Mouse (Mus musculus): ENCODE measurements around the gene Sstr3.
A peak's percentile ranks its signal among the peaks of the same experiment; 100 is the strongest.

The Sstr3 gene

DNA sequence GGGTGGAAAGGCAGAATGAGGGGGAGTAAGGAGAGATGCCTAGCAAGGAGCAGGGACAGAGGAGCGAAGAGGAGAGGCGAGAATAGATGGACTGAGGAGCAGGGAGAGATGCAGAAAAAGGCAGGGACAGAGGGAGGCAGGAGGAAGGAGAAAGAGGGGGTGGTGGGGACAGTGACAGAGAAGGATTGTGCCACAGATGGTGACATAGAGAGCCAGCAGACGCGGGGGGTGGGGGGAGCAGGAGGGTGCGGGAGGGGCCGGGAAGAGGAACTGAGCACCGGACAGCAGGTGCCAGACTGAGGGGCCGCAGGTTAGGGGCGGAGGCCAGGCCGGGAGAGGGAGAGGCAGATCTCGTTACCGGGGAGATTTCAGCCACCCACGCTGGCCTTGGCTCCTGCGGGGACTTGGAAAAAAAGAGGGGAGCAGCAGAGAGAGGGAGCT lies at the start of gene Sstr3:
Sstr3 (minus strand) TSS at position 125 of the 441 bp plus-strand sequence.
- DNase-seq (ENCODE audit: low read depth) = no peak

DNA sequence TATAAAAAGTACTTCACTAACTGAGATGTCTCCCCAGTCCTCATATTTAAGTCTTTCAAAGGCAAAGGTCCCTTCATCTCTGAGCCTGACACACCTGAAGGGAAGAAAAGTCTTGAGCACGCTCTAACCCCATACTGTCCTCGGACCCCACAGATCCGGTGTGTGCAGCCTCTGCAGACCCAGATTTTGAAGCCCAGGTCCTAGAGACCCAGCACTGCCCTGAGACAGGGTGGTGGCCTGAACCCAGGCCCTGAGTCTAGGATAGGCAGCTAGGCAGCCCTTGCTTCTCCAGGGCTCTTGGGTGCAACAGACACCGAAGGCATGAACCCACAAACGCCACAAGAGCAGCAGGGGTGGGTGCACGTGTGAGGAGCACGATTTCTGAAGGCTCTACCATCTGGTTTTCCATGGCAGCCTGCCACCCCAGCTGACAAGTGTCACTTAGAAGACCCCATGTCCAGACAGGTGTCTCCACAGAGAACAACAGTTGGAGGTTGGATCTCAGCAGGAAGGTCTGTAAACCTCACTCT lies 49.5 kb upstream of the Sstr3 start:
- DNase-seq (ENCODE audit: low read depth) = no peak

DNA sequence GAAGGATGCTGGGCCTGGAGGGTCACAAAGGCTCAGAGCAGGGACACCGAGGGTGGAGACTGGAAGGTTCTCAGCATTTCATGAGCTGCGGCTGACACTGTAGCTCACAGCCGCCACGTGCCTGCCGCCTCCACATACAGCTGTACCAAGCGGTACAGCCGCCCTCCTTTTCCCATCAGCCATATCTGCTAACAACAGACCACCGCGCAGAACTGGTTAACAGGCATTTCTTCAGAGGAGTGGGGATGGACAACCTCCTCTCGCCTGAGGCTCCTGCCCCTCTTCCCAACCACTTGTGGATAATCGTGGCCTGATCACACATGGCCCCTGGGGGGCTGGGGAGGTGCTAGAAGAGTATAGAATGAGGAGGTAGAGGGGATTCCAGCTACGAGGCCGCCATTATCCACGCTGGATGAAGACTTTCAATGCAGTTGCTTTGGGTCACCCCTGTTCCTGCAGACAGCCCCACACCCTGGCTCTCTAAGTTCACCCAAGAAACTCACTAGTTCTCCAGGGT lies 48.0 kb upstream of the Sstr3 start:
- DNase-seq (ENCODE audit: low read depth) = no peak

DNA sequence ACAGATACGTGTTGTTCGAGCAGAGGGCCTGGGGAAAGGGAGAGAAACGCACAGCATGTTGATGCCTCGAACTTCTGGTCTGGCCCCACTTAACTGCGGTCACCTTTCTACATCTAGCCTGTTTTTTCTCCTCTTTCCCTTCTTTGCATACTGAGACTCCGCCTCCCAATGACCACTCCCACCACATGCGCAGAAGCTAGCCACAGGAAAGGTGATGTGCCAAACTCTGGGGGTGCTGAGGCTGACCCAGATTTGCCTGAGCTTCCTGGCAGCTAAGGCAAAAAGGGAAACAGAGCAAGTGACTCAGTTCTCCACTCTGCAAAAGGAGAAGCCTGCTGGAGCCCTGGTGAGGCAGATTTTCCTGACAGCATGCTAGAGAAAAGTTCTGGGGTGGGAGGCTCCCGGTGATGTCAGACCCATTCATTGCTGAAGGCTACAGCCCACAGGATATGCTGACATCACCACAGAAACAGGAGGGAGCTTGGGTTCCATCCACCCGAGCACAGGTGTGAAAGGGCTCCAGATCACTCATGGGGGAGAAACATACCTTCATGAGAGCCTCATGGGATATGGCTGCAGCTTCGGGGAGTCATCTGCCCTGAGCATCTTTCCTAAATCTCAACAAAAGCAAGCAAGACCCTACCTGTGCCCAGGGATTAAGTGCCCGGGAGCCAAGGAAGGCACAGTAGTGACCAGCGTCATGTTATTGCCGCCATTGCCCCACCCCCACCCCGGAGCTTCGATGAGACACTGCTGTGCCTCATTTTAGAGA lies 47.4 kb upstream of the Sstr3 start:
- no peak for DNase-seq (ENCODE audit: low read depth)

DNA sequence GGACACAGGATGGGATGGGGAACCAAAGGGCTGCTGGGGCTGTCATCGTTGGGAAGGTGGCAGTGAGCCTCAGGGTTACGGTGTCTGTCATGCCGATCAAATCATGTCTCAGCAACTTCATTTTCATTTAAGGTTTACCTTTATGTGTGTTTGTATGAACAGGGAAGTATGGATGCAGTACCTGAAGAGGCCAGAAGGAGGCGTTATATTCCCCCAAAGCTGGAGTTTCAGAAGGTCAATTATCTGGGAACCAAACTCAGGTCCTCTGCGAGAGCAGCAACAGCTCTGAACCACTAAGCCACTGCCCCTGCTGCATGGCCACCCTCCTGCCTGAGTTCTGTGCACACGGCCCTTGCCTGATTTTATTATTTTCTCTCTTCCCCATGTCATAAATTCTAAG lies 46.3 kb upstream of the Sstr3 start:
- no peak for DNase-seq (ENCODE audit: low read depth)

DNA sequence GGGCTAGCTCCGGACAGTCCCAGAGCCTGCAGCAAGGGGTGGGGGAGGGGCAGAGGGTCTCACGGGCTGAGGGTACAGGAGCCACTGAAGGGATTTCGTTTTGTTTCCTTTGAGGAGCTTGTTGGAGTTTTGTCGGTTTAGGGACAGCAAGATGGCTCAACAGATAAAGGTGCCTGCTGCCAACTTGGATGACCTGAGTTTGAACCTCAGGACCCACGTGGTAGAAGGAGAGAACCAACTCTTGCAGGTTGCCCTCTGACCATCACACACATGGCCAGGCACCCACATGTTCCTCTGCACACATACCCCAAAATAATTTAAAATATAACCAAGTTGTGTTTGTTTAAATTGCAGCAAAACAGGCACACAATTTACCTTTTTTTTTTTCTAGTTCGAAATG lies 45.5 kb upstream of the Sstr3 start:
- DNase-seq (ENCODE audit: low read depth) = no peak

DNA sequence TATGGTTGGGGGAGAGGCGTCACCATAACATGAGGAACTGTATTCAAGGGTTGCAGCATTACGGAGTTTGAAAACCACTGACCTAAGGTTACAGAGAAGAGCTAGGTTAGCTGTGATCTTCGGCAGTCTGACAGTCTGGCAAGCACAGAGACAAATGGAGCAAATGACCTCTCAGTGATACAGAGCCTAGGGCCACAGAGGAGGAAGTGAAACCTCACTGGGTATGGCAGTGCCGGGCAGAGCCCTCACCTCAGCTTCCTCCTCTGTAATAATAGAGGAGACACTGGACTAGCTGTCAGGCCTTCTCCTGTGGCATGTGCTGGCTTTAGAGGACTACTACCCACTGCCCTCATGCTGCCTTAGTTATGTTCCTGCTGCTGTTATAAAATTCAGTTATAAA lies 44.4 kb upstream of the Sstr3 start:
- no peak for DNase-seq (ENCODE audit: low read depth)

DNA sequence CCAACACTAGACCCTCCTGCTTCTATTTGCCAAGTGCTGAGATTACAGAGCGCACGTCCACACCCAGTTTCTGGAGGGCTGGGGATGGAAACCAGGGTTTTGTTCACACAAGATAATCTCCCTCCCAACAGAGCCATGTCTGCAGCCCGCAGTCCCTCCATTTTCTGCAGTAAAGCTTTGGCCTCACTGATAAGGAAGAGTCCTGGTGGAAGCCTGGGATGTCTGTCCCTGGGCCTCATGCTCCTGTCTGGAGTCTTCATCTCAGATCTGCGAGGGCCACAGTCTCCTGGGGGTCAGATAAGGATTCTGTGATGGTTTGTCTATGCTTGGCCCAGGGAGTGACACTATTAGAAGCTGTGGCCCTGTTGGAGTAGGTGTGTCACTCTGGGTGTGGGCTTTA lies 43.6 kb upstream of the Sstr3 start:
- DNase-seq (ENCODE audit: low read depth) = no peak

DNA sequence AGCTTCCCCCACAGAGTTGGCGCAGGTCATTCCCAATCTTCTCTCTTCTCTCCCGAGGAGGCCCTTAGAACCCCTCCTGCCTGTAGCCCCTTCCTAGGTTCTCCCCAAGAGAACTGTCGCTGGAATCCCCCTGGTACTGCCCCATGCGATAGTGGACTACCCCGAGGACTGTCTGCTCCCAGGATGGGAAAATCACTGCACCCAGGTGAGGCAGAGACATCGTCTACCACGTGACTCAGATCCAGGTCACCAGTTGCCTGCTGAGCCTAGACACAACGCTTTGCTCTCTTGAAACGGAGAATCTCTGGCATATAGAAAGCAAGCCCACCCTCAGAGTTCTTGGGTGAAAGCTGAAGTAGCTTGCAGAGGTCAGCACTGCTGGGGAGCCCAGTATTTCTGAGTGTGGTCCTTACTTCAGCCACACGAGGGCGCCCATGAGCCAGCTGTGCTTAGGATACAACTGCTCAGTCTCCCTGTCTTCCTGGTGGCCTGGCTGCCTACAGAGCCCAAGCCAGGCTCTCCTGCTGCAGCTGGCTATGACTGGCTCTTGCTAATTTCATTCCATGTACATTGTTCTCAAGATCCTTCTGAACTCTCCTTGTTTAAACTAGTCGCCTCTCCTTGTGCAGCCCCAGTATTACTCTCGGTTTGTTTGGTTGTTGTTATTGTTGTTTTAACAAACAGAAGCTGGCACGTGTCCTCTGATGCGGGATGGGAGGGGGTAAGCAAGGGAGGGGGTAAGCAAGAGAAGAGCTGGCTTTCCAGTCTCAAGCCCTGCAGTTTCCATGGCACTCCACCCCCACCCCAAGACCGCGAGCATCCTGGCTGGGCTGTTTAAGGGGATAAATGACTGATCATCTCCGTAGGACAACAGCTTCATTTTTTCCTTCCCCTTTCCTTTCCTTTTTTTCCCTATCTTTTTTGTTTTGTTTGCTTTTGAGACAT lies 42.8 kb upstream of the Sstr3 start:
- peak; percentile 81 for DNase-seq (ENCODE audit: low read depth)

DNA sequence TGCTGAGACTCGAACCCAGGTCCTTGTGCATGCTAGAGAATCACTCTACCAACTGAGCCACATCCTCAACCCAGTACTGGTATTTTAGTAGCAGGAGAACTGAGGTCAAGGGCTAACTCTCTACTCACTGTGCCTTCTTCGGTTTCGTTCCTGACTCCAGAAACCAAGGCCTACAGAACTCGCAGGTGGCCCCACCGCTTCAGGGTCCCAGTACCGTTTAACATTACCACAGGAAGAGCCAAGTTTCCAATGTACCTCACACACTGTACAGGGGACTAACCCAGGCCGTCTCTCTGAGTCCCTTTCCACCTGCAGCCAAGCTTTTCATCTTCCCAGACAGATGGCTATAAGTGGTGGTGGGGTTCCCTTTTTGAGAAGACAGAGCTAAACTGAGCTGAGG lies 40.9 kb upstream of the Sstr3 start:
- no peak for DNase-seq (ENCODE audit: low read depth)

DNA sequence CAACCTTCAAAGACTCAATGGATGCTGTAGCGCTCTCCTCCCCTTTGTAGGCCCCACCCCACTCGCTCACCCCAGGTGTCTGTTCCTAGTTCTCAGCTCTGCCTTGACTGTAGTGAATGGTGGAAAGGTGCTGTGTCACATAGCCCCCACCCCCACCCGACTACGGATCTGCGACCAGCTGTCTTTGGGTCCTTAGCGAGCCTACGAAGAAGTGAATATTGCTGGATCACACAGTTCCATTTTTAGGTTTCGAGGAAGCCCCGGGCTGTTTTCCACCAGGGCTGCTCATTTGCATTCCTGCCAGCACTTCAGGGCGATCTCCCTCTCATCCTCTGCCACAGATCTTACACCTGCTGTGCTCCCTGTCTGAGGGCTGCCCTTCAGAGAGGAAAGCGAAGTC lies 38.9 kb upstream of the Sstr3 start:
- no peak for DNase-seq (ENCODE audit: low read depth)

DNA sequence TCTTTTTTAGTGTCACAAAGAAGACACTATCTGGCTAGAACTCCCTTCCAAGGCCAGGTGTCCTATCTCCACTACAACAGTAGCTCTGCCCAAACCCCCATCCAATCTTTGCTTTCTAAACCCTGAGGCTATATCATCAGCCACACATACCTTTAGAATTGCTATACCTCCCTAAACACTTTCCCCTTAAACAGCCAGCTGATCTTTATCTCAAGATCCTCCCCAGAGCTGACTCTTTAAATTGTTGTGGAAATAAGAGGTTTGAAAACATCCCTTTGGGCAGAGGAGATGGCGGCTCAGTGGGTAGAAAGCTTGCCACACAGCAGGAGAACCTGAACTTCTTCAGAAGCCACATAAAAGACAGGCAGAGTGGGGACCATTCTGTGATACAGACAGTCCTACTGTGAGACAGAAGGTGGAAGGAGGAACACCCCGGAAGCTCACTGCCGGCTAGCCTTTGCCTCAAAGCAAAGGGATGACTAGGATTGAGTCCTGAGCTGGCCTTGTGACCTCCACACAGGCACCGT lies 31.9 kb upstream of the Sstr3 start:
- DNase-seq (ENCODE audit: low read depth) = no peak

DNA sequence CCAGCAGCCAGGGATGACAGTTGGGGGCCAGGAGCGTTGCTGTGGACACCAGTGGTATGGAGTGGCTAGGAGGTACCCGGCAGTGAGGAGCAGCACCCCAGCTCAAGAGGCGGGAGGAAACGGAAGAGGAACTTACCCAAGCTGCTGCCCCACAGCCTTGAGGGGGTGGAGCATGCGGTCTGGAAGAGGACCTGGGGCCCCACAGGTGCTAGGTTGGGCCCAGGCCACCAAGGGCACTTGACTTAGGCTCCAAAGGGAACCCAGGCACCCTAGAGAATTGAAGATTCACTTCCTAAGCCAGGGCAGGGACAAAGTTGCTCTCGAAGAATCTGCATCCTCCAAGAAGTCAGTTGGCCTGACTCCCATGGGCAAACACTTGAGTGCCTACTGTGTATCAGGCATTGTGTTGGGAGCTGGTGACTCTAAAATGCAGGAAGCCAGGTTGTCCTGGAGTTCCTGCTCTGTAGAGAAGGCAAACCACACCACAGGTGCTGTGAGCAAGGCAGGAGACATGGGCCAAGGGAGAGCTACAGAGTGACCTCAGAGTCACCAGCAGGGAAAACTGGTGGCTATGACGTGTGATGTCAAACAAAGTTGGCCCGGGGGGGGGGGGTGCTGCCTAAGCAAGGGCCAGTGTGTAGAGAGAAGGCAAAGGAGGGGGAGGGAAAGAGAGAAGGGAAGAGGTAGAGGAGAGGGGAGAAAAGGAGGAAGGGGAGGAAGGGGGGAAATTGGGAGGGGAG lies 28.3 kb upstream of the Sstr3 start, which contains the start of gene Rac2:
Rac2 (minus strand) TSS at position 126 of the 740 bp plus-strand sequence.
- peak; percentile 56 for DNase-seq (ENCODE audit: low read depth)

DNA sequence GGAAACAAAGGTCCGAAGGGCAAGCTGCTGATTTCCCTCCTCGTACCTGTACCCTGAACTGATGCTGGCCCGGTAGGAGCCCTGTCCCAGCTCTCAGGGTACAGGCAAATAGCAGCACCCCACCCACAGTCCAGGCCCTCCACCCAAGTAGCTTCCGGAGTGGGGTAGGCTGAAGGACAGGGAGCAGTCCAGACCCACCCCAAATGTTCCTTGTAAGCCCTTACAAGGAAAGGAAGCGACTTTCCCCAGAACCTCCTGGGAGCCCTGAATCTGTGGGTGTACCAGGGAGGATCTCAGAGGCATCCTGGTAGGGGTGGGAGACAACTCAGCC lies 27.8 kb upstream of the Sstr3 start:
- no peak for DNase-seq (ENCODE audit: low read depth)

DNA sequence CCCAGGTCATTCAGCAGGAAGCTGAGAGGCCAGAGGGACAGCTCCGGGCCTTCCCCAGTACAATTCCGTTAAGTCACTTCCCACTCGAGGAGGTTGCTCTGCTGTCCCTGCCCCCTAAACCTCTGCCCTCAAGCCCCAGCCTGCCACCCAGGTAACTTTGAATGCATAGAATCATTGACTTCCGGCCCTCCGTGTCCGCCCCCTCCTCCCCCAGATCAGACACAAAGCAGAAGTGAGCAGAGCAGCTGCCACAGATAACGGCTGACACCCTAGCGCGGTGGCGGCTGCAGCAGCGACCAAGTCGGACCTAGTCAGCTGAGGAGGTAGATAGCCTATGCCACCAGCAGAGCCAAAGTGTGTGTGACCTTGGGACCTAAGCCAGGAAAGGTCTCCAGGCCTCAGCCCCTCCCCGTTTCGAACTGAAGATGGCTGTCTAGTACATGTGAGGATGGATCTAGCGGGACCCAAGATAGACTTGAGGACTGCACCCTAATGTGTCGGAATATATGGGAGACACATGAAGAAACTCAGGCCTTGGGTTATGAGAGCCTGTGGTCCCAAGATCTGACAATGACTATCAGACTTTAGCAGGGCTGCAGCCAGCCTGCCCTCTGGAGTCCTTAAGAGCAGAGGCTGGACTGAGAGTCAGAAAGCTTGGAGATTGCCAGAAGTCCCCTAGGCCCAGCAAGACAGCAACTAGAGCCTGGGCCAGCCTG lies 27.2 kb upstream of the Sstr3 start:
- peak; percentile 70 for DNase-seq (ENCODE audit: low read depth)

DNA sequence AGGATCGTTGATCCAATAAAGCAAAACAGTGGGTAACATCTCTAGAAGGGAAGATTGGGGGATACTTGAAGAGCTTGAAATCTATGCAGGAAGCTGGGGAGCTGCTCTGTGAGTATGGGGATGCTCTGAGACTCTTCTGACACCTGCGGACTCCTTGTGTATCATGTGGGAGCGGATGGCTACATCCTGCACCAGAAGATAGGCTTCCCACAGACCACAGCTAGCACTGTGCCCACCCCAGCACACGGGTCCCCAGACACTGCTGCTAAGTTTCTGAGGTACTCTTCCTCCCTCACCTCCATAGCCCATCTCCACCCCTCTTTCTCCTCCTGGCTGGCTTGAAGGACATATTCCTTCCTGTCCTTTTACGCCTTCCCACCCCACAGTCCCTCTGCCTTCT lies 25.7 kb upstream of the Sstr3 start:
- DNase-seq (ENCODE audit: low read depth) = no peak

DNA sequence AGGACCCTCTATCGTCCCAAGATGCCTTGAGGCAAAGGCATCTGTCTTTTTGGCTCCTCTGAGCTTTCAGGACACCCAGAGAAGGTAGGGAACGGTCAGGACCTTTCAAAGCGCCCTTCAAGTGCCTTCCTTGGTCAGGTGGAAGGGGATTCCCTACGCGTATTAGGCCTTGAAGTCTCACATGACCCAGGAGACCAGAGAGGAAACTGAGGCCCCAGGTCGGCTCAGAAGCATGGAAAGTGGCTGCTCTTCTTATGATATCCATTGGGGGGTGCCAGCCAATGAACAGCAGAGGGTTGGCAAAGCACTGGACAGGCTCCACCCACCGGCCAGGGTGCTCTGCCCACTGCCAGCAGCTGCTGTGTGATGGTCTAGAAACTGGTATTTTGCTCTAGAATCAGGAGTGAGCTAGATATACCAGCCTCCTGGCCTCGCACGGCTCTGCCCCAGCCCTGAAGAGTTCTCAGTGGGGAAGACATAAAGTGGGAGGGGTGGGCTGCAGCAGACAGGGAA lies 23.2 kb upstream of the Sstr3 start:
- DNase-seq (ENCODE audit: low read depth) = no peak

DNA sequence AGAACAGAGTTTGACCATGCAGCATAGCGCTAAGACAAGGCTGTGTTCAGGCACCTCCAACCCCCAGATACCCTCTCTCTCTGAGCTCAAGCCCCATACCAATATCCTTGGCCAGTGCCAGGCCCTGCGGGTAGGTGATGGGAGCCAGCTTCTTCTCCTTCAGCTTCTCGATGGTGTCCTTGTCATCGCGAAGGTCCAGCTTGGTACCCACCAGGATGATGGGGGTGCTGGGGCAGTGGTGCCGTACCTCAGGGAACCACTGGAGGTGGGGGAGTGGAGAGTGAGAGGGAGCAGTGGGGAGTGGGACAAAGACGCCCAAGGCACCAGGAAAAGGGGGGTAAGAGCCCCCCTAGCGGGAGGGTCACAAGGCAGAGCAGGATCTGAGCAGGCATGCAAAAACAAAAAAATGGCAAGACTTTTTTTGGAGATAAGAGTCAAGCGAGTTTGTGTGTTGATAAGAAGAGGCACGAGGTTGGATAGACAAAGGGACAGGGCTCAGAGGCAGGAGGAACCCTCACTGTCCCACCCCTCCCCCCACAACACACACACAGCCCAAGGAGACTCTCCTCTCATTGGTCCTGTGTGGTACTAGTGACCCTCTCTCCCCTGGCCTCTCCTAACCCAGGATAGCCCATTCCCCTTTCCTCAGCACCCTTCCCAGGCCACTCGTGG lies 20.4 kb upstream of the Sstr3 start:
- DNase-seq (ENCODE audit: low read depth) = no peak

DNA sequence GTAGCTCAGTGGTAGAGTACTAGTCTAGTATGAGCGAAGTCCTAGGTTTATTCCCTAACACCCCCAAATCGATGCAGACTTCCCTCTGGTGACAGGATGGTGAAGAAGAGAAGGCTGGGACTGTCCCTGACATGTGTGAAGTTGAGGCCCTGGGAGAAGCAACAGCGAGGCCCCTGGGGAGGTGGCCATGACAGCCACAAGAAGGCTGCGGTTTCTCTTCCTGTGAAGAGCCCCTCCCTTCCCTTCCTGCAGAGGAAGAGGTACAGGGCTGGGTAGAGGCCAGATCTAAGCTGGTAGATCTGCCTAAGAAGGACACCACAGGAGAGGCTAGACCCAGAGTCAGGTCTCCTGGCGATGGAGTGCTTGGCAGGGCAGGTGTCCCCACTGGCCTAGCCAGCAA lies 19.5 kb upstream of the Sstr3 start:
- no peak for DNase-seq (ENCODE audit: low read depth)

DNA sequence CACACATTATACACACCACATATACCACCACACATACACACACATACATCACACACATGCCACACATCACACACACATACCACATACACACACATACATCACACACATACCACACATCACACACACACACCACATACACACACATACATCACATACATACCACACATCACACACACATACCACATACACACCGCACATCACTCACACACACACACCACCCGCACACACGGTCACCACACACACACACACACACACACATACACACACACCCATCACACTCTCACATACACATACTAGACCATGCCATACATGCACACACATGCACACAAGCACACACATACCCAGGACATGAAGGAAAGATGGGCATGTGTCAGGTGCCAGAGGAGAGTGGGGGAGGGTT lies 18.9 kb upstream of the Sstr3 start:
- DNase-seq (ENCODE audit: low read depth) = no peak

Measured in c-Kit-positive CD71-negative TER-119-negative erythroid progenitor cells, embryonic 14.5 days (primary cell).